Mouse (Mus musculus): ENCODE measurements around the gene Tmem54.

Tmem54 gene

DNA sequence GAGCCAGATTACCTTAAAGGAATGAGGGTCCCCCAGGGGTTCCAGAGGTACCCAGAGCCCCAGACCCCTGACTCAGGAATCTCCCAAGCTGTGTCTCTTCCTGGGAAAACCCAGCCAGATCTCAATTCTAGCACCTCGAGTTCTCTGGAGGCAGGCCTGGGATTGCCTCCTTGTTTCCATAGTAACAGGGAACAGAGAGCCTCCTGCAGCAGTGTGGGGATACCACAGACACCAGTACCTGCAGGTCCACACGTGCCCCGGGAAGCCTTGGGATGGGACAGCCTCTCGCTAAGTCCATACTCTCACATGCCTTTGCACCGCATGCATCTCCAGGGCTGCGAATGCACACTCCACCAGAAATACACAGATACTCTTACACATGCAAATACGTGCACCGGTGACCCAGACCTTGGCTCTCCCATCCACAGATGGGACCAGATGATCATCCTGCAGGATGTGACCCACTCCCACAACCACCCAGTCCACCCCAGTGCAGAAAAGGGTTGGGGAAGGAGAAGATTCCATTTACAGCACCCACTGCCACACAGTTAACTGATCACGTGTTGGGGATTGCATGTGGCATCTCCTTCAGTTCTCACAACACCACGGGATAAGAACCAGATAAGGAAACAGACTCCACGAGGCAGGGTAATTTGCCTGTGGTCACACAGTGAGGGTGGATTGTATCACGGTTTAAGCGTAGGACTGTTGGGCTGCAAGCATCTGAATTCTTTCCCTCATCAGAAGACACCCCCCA is 23.4 kb downstream of the Tmem54 start:
- no peak for DNase-seq (ENCODE audit: extremely low spot score, low read depth, low spot score)

DNA sequence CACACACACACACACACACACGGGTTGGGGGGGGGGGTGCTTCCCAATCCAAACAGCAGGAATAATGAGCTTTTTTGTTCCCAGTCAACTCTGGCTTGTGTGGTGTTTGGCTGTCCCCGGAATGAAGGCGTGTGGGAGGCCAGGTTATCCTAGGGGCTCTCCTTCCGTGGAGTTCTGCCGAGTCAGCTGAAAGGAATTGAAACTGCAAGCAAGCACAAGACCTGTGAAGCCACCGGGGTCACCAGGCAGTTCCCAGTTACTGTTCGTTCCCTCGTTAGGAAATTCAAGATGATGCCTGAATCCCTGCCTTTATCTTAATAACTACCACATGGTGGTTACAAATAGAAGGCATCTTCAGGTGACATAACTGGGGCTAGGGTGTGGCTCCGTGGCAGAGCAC is 24.0 kb downstream of the Tmem54 start:
- DNase-seq (ENCODE audit: extremely low spot score, low read depth, low spot score): no peak

DNA sequence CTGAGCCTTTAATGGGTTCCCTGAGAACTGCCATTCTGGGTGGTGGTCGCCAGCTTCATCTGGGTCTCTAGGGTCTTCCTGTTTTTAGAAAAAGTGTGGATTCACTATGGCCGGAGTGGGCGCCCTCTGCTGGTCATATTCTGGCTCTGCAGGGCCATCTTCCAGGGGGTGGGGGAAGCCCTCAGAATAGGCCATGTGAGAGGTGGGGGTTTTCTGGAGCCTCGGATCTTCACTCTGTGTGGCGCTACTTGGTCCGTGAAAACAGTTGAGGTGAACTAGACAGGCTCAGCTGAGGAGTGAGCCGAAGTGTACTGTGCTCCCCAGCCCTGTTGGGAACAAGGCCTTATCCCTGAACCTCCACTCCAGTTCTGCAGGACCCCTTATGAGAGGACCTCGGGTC is 24.8 kb downstream of the Tmem54 start:
- no peak for DNase-seq (ENCODE audit: extremely low spot score, low read depth, low spot score)

DNA sequence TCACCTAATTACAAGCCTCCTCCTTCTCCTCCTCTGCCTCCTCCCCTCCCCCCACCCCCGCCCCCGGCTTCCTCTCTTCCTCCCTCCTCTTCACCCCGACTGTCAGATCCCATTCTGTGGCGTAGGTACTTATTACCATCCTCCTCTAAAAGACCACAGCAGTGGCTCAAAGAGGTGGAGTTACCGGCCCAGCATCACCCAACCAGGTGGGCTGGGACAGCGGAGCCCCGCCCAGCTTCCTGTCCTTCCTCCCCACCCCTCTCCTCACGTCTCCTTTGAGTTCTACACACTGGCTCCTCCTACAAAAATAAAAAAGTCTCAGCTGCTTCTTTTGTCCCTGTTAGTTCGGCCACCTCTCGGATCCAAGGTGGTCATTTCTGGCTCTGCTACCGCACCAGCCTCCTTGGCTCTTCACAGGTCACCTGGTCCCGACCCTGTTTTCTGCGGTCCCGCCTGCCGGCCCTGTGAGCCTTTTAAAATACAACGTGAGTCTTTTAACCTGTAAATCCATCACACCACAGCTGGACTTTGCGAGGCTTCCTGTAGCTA is 25.5 kb downstream of the Tmem54 start:
- DNase-seq (ENCODE audit: extremely low spot score, low read depth, low spot score): no peak

DNA sequence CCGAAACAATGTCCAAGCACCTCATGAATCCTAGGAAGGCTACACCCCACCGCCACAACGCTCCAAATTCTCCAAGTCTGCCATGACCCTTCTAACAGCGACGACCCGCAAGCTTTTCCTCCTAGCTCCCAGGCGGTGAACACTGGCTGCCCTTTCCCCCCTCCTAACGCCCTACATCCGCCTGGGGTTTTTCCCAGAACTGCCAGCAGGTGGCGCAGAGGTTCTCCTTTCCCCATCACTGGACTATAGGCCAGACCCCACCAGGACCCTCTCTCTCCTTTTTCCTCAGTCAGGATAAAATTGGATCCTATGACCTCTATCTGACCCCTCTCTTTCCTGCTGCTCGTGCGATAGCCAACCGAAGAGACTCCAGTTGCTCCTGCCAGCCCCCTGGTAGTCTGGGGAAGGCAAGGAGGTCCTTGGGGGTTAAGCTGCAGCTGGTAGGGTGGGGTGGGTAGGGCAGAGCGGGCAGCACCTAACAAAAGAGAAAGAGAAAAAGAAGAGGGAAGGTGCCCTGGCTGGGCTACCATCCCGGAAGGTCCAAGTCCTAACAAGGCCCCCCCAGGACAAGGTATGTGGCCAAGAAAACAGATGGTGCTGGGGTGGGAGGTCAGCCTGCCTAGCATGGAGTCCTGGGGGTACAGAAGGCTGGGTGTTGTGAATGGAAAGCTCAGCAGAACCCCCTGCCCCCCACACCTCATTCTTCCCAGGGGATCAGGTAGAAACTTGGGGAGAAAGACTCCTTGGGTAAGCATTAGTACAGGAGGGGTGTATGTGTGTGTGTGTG is 29.6 kb downstream of the Tmem54 start:
- DNase-seq (ENCODE audit: extremely low spot score, low read depth, low spot score): peak; percentile 89

DNA sequence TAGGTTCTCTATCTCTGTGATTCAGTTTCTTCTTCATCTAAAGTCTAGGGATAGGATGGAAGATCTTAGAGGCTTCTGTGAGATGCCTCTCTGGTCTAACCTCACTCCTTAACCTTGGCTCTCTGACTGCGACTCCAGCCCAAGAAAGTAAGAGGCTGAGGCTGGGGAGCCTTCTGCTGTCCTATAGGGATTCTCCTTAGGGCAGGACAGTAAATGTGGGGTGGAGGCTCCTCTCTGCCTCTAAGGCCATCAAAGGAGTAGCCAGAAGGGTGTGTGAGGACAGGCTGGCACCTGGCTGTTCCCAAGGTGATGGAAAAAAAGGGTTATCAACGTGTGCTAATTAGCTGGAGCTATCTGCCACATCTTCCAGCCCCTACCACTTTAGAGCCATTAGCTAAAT is 30.3 kb downstream of the Tmem54 start:
- no peak for DNase-seq (ENCODE audit: extremely low spot score, low read depth, low spot score)

DNA sequence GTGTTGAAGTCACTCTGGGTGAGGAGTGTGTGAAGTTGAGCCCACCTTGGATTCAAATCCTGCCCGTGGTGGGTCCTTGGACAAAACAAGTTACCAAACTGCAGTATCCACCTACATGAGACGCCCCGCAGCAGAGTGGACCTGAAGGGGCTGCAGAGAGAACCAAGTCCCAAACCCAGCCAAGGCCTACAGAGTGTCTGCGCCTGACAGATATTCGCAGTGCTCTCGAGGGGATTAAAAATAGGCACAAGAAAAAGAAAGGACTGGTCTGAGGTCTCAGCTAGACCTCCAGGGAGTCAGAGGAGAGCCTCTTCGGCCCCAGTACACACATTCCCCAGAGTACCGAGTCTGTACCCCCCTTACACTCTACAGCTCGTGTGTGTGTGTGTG is 30.8 kb downstream of the Tmem54 start:
- DNase-seq (ENCODE audit: extremely low spot score, low read depth, low spot score): no peak

DNA sequence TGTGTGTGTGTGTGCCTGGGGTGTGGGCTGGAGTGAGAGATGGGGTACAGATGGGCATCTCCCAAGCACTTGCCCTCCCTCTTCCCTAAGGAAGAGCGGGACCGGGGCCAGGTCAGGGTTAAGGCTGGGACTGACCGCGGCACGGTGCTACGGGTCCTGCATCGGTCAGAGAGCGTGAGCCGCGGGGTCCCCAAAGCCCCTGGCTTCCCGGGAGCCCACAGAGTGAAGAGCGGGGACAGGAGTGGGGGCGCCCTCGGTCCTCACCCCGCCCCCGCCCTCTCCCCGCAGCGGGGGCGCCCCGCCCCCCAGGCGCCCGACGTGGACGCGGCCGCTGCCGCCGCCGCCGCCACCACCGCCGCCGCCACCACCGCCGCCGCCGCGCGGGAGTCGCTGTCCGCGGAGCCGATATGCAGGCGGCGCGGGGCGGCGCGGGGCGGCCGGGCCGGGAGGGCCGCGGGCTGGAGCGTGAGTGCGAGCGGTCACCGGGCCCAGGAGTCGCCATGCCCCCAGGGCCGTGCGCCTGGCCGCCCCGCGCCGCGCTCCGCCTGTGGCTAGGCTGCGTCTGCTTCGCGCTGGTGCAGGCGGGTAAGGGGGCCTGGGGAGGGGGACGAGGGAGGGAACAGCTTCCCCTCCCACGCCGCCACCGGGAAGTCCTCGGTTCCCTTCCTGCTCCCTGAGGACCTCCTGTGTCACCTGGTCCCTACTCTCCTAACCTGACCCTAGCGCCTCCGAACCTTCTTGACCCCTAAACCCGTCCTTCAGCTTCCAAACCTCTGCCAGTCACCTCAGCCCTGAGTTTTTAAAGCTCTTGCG is 31.4 kb downstream of the Tmem54 start, which contains the start of gene Fndc5:
Fndc5 (plus strand) TSS at position 421 of the 813 bp plus-strand sequence.
- no peak for DNase-seq (ENCODE audit: extremely low spot score, low read depth, low spot score)

DNA sequence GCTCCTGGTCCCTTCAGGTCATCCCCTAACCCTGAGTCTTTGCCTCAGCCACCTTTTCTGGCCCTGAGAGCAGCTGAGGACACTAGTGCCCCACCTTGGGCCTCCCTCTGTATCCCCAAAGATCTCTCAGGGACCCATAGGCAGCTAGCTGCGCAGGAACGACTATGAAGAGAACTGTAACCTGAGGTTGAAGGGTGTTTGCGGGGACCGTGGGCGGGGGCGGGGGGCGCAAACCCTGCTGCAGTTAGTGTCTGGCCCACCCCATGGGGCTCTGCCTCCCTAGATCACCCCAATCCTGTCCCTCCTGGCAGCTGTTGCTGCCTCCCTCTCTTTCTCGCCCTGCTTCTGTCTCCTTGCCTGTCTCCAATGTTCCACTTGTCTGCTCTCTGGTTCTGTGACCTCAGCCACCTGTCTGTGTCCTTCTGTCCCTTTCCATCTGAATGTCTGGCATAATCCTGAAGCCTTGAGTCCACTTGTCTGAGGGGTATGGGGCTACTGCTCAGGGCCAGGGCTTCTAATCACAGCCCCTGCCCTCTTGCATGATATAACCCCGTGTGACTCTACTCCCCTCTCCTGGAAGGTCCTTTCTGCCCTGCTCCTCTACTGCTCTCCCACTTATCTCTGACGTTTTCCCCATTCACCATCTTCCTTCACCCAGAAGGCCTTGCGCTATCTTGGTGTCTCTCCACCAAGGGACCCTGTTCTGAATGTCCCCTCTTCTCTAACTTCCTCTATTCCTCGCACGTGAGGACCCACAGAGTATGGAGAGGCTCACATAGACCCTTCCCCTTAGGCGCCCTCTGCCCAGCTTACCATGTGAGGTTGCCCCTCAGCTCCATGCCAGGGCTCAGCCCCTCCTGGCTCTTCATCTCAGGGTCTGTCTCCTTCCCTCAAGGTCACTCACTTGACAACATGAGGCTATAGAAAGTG is 32.3 kb downstream of the Tmem54 start:
- DNase-seq (ENCODE audit: extremely low spot score, low read depth, low spot score): no peak

DNA sequence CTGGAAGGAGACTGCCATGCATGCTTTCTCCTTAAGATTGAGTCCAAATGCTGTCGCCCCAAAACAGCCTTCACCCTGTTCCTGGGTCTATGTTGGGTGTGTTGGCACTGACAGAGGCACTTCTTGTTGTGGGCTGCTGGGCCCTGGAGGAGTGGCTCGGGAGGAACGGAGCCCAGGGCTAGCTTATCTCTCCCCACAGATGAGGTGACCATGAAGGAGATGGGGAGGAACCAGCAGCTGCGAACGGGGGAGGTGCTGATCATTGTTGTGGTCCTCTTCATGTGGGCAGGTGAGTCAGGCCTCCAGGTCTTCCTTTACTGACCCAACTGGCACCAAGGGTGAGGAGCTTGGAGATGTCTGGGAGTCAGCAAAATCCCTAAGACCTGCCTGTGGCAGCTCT is 34.3 kb downstream of the Tmem54 start:
- no peak for DNase-seq (ENCODE audit: extremely low spot score, low read depth, low spot score)

DNA sequence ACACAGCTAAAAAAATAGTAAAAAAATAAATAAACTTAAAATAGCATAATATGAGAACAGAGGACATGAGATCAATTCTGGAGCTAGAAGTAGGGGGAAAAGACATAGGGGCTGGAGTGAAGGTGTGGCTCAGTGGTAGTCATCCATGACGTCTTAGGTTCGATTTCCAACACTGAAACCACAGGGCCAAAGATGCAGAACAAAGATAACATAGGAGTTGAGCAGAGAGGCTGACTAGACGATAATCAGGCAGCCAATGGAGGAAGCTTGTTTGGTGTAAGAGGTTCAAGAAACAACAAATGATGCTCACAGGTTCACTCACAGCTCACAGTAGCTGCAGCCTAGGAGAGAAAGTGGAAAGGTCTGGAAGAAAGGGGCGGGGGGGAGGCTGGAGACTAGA is 35.5 kb downstream of the Tmem54 start:
- no peak for DNase-seq (ENCODE audit: extremely low spot score, low read depth, low spot score)

DNA sequence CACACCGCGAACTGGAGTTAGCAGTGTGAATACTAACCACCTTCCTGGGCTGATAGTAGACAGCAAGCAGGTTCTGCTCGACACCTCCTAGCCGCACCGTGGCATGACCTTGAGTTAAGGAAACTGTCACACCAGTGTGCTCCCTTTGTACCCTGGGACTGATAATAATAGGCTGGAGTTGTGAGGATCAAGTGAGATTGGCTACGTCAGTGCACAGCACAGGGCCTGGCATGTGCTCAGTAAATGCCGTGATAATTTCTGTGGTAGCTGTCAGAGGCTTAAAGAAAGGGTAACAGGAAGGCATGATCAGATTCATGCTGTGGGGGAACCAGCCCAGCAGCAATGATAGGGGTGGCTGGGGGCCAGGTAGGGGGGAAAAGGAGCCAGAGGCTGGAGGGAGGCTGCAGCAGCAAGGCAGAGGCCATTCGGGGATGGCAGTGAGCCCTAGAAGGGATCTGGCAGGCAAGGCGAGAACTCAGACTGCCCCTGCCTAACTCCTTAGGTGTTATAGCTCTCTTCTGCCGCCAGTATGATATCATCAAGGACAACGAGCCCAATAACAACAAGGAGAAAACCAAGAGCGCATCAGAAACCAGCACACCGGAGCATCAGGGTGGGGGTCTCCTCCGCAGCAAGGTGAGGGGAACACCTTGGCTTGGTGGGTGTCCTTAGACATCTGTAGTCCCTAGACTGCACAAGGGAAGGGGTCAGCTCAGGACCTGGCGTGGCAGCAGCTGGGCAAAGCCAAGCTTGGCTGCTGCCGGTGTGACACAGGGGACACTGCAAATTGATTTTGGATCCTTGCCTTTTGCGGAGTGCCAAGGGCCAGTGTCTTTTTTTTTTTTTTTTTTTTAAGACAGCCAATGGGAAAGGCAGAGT is 36.5 kb downstream of the Tmem54 start:
- DNase-seq (ENCODE audit: extremely low spot score, low read depth, low spot score): no peak

DNA sequence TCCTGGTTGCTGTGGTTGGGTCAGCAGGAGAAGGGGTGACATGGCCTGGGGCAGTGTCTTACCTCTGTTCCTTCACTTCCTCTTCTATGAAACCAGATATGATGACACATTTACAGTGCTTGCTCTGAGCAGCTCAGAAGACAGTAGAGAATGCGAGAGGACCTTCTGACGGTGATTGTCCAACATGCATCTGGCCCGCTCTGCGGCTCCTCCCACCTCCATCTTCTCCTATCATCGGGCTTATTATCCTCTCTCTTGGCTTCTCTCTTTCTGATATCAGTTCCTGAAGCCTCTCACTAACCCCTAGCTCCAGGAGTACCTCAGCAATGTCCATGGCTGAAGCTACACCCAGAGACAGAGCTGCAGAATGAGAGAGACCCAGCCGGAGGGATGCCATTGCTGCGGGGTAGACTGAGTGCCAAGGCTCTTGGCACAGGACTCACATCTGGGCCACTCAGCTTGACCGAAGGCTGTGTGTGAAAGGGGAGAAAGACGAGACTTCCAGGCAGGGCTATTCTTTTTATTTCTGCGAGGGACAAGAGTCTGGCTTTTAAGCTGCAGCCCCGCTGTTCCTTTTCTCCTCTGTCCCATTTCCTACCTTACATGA is 37.2 kb downstream of the Tmem54 start:
- no peak for DNase-seq (ENCODE audit: extremely low spot score, low read depth, low spot score)

DNA sequence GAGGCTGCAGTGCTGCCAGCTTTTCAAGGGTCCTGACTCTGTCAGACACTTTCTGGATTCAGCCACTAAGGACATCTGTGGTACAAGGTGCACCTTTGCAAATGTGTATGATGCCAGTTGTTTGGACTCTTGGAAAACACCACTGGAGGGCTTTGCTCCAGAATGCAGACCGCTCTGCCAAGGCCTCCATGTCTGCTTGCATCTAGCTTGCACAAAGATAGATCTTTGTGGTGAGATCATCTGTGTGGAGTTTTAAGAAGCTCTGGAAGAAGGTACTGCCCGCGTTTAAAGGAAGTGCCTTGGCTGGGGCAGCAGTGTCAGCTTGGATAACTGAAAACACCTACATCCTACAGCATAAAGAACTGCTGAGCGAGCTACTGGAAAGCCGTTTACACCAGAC is 38.2 kb downstream of the Tmem54 start:
- no peak for DNase-seq (ENCODE audit: extremely low spot score, low read depth, low spot score)

DNA sequence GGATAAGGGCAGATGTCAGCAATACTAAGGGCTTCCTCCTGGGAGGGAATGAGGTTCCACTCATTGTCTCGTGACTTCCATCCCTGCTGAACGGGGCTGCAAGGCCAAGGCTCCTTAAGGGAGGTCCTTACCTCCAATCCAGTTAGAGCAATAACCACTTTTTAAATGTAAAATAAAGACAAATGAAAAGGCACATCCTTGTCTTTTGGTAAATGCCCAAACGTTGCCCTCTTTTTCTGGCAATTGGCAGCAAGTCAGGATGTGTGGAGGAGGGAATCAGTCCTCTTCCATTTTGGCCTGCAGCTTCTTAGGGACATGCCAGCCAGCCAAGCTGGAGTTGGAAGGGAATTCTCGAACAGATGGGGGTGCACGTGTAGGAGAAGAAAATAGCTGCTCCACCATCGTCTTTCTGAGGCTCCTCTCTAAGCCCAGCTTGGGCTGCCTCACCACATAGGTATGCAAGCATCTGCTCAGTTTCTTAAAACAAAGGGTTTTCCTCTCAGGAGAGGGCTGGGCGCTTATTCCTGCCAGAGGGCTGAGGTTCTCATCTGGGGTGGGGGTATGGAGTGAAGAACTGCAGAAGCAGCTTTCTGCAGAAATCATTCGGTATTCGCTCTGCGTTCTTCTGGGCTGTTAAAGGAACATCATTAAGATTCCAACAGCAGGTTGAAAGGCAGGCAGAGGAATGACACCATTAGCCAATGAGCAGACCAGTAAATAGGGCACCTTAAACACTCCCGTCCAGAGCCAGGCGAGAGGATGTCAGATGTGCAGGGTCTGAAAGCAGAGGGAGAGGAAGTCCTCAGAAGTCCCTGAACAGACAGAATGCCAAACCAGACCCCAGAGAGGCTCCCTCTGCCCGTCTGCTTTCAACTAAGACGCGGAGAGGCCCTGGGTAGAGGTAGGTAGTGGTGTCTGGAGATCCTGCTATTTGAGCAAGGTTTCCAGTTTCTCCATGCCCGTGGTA is 39.3 kb downstream of the Tmem54 start:
- DNase-seq (ENCODE audit: extremely low spot score, low read depth, low spot score): no peak

DNA sequence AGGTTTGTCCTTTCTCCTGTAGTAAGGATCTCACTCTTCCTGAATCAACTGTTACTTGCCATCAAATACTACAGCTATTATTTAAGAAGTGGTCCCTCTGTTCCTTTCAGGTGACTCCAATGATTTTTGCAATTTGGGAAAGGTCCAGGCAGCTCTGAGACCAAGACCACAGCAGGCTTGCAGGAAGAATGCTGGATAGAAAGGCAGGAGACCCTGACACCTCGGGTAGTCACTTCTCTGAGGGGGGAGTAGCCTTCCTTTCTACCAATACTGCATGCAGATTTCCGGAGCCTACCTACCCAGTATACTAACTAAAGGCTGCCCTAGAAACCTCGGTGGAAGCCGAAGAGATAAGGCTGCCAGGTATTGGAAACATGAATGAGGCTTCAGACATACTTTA is 40.1 kb downstream of the Tmem54 start:
- DNase-seq (ENCODE audit: extremely low spot score, low read depth, low spot score): no peak

DNA sequence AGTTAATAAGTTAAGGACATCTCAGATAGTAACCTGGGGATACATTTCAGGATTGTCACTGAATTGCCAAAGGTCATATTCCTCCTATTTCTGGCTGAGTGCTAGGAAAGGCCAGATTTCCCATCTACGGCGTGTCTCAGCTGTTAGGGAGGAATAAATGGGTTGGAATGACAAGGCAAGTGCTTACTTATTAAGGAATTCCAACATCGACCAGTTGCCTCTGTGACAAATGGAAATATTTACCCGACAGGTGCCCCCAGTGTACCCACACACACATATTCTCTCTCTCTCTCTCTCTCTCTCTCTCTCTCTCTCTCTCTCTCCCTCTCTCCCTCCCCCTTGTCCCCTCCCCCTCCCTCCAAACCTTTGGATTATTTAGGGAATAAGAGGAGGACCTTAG is 40.6 kb downstream of the Tmem54 start:
- no peak for DNase-seq (ENCODE audit: extremely low spot score, low read depth, low spot score)

DNA sequence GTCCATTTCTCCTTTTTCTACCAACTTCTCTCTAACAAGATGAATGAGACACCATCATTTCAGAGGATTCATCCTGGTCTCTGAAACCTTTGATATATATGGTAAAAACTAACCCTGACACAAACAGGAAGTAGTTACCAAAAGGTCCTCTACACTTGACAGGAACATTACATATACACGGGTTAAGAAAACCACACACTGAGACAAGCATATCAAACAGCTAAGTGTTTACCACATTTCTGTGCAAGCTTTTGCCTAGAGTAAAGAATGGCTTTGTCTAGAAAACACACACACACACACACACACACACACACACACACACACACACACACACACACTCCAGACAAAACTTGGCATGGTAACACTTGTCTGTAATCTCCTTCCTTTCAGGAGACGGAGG is 41.0 kb downstream of the Tmem54 start:
- DNase-seq (ENCODE audit: extremely low spot score, low read depth, low spot score): no peak

Measured in hindlimb bud, embryonic 11.5 days (tissue).